Mouse (Mus musculus): ENCODE results near the gene Pqlc3.
"Not testable (repeated sequence)": the region's sequence is repeated elsewhere in the genome, so short reads cannot be mapped to it uniquely, and the experiment has no call there.

The Pqlc3 gene

DNA sequence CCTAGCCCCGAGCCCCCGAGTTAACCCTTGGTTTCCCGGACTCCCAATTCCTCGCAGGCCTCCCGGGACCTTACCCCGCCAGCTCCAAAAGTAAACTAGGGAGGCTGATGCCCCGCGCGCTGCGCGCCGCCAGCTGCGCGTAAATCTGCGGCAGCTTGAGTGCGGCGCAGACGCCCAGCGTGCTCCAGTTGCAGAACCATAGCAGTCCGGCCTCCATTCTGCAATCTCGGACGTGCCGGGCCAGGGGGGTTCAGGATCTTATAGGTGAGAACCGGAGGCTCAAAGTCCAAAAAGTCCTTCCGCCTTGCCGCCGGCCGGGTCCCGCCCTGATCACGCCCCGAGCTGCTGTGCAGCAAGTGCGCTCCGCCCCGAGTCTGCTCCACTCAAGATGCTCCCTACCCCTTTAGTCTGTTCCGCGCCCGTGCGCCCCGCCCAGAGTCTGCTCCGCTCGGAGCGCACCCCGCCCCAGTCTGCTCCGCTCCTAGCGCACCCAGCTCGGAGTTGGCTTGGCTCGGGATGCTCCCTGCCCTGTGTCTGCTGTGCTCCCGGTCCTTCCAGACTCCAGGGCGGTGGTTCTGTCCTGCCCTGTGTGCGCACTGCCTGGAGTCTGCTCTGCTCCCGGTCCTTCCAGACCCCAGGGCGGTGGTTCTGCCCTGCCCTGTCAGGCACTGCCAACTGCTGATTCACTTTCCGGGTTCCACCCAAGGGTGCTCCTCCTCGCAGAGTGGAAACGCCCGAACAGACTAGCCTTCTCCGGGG is at the start of gene Pqlc3:
TSS of gene Pqlc3 (minus strand) at position 670 of the 759 bp plus-strand sequence.
- DNase-seq (ENCODE audit: low read depth in 2 of 2, low spot score in 2 of 2), result peak; percentile 77 to 81

DNA sequence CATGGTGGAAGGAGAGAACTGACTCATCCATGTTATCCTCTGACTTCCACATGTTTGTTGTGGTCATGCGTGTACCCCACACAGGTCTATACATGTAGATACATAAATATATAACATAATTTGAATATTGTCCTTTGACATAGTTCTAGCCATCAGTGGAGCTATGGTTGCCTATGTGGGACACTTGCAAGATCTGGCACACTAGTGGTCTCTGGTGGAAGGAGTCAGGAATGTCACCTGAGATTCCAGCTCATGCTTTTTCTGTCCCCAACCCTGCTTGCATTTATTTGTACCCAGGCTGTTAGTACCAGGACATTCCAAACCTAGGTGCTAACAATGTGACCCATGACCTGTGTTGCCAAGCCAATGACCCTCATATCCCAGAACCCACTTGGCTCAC is 49.6 kb upstream of the Pqlc3 start:
- DNase-seq (ENCODE audit: low read depth in 2 of 2, low spot score in 2 of 2), result no peak

DNA sequence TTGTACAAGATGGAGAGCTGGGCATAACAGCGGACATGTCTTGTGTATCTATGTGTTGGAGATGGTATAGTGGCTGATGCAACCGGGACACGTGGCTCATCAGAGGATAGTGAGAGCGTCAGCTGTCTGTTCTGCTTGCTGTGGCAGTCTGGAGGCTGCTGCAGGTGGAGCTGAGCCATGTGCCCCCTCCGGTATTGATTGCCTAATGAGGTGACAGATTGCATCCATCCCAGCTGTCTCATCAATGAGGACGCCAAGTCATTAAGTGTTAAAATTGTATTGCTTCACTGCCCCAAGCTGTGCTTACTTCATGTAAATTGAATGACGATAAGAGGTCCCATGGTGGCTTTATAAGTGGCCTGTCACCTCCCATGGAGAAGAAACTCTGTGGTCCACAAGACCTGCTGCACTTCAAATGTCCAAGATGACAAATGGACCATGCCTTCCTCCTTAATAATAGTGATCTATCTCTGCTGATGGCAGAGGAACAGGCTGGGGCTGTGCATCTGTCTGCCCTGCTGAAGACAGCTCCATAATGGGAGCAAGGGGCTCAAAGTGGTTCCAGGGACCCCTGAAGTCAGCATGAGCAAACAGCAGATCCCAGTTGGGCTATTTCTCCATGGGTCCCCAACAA is 48.9 kb upstream of the Pqlc3 start:
- DNase-seq (ENCODE audit: low read depth in 2 of 2, low spot score in 2 of 2), result no peak

DNA sequence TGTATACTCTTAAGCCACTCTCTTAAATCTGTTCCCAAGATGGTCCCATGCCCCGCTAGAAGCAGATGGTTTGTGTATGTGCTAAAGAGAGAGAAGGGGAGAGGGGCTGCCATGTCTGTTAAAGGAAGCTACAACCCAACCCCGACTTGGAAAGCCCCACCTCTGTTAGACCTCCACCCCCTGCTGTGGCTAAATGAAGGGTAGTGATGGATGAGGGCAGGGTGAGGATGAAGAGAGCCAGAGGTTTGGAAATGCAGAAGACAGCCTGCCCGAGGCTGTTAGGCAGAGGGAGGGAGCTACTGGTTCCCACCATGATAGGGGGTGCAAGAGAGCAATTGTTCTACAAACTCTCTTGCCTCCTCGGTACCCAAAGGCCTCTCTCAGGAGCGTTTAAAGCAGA is 43.1 kb upstream of the Pqlc3 start:
- no peak for DNase-seq (ENCODE audit: low read depth in 2 of 2, low spot score in 2 of 2)

DNA sequence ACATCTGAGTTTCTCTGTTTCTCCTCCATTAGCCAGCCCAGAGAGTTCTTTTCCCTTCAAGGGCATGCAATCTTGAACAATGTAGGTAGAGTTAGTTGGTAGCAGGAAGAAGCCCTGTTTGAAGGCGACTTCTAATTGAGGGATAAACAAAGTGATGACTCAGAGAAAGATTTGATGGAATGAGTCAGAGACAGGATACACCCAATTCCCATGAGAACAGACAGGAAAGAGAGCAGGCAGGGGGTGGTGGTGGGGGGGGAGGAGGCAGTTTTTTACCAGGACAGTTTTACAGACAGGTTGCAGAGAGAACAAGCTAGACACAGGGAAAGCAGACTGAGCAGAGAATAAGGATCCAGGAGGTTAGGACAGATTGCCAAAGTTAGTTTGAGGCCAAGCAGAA is 40.4 kb upstream of the Pqlc3 start:
- DNase-seq (ENCODE audit: low read depth in 2 of 2, low spot score in 2 of 2), result no peak

DNA sequence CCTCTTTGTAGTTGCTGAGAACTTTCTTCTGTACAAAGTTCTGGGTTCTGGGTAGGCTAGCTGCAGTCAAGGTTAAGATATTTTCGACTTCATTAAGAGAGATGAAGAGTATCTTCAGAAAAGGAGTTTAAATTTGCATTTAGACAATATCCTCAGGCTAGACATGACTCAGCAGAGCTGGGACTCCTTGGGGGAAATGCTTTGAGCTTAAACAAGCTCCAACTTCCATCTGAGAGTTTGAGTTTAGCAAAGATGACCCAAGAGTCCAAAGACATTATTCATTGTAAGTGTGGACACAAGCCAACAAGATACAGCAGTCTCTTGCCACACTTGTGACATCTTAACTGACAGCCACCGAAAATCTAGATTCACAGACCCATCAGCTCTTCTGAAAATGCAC is 39.2 kb upstream of the Pqlc3 start:
- no peak for DNase-seq (ENCODE audit: low read depth in 2 of 2, low spot score in 2 of 2)

DNA sequence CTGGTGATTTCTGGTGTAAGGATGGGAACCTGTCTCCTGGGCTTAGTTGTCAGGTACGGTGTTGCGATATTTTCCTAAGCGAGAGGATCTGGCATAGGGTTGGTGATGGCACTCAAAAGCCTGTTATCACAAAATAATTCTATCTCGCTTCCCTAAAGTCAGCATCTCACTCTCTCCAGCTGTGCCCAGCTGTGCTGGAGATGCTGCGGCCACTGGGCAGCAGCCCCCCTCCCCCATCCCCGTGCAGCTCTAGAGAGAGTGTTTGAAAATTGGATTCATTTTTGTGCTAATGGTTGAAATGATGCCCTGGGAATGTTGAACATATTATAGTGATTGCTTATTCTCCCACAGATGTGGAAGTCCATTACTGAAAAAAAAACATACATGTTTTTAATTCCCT is 38.0 kb upstream of the Pqlc3 start:
- no peak for DNase-seq (ENCODE audit: low read depth in 2 of 2, low spot score in 2 of 2)

DNA sequence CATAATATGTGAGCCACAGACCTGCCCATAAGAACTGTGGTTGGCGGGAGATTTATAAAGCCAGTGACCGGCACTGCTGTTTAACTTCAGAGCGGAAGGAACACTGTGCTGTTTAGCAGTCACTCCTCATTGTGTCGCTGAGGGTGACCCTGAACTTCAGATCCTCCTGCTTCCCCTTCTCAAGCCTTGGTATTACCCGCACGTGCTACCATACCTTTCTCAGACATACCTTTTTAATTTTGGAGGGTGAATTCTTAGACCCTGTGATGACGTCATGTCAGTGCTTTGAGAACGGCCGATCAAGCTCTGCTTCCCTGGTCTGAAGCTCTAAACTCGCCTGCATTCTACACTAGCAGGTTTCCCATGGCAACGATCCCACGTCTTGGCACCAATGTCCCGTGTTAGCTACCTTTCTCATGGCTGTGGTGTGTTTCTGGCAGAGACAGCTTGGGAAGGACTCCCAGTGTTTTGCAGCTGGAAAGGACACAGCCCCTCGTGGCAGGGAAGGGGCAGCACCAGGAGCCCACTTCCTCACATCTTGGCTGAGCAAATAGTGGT is 36.9 kb upstream of the Pqlc3 start:
- DNase-seq (ENCODE audit: low read depth in 2 of 2, low spot score in 2 of 2), result no peak

DNA sequence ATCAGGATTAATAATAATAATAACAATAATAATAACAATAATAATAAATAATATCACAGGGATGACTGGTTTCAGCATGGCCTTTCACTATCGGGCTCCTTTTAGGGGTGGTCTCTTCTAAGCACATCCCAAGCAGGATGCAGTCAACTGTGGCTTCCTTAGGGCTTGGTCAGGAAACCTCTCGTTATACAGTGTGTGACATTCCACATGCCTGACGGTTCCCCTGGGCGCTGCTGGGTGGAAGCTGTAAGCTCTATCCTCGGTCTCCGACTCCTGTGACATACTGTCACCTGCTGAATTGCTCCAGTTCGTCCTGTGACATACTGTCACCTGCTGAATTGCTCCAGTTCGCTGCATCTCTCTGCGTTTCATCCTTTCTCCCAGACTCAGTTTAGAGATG is 36.3 kb upstream of the Pqlc3 start:
- DNase-seq (ENCODE audit: low read depth in 2 of 2, low spot score in 2 of 2), result no peak

DNA sequence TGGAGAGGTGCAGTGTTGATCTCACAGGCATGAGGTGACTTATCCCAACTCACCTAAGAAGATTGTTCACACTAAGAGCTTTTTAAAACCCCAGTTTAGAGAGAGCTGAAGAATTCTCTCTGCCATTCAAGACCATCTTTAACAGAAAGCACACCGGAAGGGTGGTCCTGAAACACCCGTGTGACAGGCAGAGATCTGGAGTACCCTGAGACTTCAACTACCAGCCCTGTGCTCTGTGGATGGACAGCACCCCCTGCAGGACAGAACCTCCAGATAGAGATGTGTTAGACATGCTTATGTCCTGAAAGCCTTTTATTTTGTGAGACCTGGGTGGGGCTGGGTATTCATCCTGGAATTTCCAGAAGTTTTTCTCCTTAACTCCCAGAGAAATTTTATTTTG is 34.9 kb upstream of the Pqlc3 start:
- peak; percentile 31 to 51 for DNase-seq (ENCODE audit: low read depth in 2 of 2, low spot score in 2 of 2)

DNA sequence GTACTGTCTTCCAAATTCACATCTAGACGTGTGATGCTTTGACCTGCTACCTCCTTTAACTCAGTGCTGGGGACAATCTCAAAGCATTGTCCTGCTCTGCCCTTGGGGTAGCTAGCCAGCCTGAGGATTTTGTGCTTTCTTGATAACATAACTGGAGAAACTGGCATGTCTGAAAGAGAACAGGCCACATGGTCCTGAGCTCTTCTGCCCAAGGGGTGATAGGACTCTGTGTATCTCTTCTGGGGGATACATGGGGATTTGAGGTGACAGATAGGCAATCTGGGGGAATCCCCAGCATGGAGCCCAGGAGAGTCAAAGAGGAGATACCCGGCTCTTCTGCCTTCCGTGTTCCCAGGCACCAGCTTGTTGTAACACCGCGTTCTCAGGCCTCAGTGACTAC is 34.5 kb upstream of the Pqlc3 start:
- DNase-seq (ENCODE audit: low read depth in 2 of 2, low spot score in 2 of 2), result no peak

DNA sequence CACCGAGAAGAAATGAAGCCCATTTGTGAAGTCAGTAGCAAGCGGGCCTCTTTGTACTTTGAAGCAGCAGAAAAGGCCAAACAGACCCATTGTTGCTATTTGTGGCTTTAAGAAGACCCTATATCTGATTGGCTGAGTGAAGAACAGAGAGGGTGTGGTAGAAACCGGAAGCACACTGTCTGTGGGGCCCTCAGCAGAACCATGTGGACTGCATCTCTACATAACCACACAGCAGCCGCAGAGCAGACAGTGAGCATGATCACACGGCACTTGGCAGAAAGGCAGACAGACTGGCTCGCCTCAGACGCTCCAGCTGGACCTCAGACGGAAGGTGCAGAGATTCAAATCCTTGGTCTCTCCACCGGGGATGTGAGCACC is 33.2 kb upstream of the Pqlc3 start:
- peak; percentile 9 to 20 for DNase-seq (ENCODE audit: low read depth in 2 of 2, low spot score in 2 of 2)

DNA sequence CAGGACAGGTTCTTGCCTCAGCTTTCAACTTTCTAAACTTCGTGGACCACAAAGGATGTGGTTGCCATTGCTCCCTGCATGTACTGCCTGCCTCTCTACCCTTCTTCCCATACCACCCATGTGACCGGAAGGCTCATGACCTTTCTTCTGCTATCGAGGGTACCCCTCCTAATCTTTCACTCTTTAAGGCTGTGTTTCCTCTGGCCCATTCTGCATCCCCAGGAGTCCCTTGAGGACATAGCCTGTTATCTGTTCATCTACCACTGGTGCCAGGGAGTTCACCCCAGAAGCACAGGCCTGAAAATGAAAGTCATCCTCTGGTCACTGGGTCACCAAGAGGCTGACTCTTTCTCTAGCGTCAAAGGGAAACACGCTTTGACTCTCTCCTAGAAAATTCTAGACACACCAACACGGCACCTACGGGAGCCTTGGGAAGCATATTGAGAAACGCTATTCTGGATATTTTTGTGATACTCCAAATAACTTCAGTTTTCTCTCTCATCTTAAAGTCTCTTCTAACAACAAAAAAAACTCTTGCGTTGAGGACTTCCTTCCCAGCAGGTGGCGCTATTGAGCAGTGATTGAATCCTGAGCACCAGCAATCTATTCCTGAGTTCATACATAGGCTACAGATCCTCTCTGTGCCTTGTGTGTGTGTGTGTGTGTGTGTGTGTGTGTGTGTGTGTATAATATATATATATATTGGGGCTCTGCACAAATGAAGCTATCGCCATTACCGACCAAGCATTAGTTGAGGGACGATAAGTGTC is 32.7 kb upstream of the Pqlc3 start:
- DNase-seq (ENCODE audit: low read depth in 2 of 2, low spot score in 2 of 2), result peak; percentile 70 to 73

DNA sequence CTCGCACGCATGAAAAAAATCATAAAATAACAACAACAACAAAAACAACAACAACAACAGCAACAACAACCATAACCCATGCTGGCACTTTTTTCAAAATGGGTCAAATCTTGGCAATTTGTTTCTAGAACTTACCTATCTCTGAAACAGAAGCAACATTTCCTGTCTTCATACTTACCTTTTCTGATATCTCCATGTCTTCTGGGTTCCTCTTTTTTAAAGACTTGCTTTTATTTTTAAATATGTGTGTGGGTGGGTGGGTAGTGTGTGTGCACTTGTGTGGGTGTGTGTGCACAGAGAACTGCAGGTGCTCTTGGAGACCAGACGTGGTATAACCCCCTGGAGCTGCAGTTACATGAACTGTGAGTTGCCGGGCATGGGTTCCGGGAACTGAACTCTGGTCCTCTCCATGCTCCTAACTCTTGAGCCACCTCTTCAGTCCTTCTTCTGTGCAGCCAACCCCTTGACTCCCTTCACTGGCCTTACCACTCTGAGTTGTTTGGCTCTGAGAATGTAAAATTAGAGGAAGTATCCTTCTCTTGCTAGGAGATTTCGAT is 24.4 kb upstream of the Pqlc3 start:
- DNase-seq (ENCODE audit: low read depth in 2 of 2, low spot score in 2 of 2), result no peak

DNA sequence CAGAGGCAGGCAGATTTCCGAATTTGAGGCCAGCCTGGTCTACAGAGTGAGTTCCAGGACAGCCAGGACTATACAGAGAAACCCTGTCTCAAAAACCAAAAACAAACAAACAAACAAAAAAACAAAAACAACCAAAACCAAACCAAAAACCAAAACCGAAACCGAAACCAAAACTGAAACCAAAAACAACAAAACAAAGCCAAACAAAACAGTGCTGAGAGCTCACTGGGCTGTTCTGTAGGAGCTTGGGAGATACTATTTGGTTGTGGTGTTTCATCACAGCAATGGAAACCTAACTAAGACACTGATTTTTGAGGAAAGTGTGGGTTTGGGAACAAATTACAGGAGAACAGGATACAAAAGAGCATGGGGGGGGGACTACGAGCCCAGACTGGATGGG is 21.9 kb upstream of the Pqlc3 start:
- no peak for DNase-seq (ENCODE audit: low read depth in 2 of 2, low spot score in 2 of 2)

DNA sequence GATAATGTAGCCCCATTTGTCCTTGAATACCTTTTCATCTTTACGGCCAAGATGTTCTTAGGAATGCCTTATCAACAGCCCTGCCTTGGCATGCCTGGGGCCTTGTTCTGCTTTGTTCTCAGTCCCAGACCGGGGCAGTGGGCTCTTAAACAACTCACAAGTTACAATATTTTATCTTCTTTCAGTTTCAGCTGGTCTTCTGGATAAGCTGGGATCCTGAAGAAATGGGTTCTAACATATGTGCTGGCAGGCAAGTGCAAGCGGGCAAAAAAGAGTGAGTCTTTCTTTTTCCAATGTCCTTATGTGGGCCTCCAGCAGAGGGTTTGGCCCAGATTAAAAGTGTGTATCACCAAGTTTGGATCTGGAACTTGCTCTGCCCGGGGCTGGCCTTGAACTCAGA is 20.9 kb upstream of the Pqlc3 start:
- not testable (repeated sequence) for DNase-seq (ENCODE audit: low read depth in 2 of 2, low spot score in 2 of 2)

DNA sequence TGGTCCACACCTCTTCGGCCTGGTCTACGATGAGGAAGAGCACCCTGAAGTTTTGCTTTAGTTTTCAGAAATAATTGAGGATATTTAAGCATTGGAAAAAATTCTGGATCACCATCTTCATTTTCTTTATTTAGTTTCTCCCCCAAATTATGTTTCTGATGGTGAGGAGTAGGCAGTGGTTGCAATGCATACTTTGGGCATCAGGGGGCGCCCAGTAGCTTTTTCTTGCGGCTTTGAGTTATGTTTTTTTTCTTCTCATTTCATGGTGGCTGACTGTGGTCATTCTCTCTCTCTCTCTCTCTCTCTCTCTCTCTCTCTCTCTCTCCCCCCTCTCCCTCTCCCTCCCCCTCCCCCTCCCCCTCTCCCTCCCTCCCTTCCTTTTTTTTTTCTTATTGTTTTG is 18.3 kb upstream of the Pqlc3 start:
- DNase-seq (ENCODE audit: low read depth in 2 of 2, low spot score in 2 of 2), result peak; percentile 56 to 70

DNA sequence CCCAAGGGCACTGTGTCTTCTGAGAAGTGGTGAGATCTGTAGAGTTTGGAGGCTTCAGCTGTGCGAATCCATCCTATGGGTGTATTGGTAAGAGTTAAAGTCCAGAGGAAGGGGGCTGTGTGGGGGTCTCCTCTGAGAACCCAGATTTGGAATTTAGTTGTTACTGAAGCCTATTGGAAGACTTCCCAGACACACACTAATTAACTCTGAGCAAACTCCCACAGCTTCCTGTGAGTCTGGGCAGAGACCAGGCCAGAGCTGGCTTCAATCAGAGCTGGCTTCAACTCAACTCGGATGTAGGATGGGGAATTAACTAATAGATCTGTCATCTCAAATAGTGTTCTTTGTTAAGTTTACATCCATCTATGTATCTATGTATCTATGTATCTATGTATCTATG is 15.5 kb upstream of the Pqlc3 start:
- no peak for DNase-seq (ENCODE audit: low read depth in 2 of 2, low spot score in 2 of 2)

DNA sequence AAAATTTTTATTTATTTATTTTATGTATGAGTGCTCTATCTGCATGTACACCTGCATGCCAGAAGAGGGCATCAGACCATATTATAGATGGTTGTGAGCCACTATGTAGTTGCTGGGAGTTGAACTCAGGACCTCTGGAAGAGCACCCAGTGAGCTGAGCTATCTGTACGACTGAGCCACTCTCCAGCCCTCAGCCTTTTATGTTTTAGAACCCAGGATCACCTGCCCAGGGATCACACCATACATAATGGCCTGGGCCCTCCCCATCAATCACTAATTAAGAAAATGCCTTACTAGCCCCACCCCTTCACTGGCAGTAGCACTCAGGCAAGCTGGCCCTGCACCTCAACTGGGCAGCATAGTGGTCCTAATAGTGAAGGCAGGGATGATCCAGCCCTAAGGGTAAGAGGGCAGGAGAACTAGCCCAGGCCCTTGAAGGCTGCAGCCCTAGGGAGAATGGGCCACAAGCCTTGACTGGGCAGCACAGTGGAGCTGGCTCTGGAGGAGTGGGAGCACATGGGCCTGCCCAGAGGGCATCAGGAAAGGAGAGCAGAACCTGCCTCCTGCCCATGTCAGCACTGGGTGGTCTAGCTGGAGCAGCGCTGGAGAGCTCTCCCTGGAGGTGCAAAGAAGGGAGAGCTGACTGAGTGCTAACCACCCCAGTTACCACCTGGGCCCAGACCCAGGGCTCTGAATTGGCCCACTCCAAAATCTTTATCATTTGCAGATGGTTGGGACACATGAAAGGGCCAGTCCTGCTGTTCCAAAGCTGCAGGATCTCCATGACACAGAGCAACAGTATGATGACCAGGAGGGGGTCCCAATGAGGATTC is 12.1 kb upstream of the Pqlc3 start:
- DNase-seq (ENCODE audit: low read depth in 2 of 2, low spot score in 2 of 2), result no peak

DNA sequence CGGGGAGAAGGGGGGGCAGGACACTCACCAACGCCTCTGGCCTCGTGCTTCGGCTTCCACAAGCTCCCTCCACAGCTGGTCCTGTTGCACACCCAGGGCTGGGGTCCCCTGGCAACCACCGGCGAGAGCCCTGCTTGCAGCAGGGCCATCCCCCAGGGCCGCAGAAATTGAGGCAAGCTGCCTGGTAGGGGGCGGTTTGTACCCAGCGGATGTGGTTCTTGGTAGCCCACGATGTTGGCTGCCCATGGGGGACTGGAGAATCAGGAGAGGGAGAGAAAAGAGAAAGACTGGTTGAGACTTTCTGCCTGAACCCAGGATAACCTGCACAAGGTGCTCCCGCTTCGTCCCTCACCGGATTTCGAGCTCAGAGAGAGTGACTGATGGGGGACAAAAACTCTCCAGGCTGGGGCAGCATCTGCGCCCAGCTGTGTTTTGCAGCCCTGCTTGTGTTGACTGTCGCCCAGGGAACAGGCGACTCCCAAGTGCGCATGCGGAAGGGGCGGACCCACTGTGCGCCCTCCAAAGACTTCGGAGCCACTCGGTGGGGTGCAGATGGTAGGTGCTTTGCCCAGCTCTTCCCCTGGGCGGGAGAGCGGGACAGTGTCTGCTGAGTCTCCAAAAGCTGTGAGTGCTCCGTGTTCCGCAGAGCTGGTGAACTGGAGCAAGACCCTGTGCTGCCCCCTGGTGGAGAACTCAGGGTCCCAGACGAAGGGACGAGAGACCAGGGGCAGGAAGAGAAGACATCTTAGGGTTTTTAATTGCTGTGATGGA is 11.1 kb upstream of the Pqlc3 start, which contains the start of gene 2410004P03Rik:
TSS of gene 2410004P03Rik (minus strand) at position 628 of the 771 bp plus-strand sequence.
- peak; percentile 72 to 80 for DNase-seq (ENCODE audit: low read depth in 2 of 2, low spot score in 2 of 2)

Data from CD8-positive naive resting alpha-beta T cell, adult 2 months (primary cell).